Mouse (Mus musculus): ENCODE results near the gene Gemin6.
"Not testable (repeated sequence)": the region's sequence is repeated elsewhere in the genome, so short reads cannot be mapped to it uniquely, and the experiment has no call there.

Gene Gemin6

GRCm38 (mm10) chr17:80224326-80225116, at the start of gene Gemin6:
TSS of gene Gemin6 (plus strand) at chr17:80224441.
- peak; percentile 71 to 77 for DNase-seq (ENCODE audit: low spot score in 2 of 2)

GRCm38 (mm10) chr17:80174699-80175385, 49.4 kb upstream of the Gemin6 start:
- DNase-seq (ENCODE audit: low spot score in 2 of 2): no peak

DNA sequence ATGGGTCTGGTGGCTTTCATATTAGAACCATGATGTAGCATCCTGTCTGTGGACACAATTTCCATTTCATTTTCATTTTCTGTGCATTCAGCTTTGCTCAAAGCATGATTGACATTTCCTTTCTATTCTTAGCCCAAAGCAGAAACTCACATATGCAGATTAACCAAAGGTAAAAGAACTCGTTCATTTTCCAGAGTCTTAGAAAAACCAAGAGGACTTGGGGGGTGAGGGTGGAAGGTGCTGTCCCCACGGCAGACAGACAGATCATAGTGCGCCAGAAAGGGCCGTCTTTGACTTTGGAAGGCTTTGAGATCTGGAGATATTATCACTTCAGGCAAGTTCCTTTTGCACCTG, 48.9 kb upstream of the Gemin6 start:
- no peak for DNase-seq (ENCODE audit: low spot score in 2 of 2)

DNA sequence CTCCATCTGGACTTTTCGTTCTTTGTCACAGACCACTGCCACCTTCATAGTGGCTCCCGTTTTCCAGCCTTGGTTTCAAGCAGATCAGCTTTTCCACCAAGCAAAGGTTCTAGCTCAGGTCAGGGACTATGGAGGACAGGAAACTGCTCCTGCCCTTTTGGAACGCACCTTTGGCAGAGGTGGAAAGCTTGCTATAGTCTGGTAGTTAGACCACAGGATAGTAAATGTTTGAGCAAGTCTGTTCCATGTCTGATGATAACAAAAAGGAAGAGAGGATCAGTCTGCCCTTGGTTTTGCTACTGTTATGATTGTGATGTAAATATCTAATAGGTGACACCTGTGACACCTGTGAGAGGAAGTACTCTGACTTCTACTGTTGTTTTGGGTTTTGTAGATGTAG, 48.3 kb upstream of the Gemin6 start:
- peak in 1 of 2 experiments; percentile 35 for DNase-seq (ENCODE audit: low spot score in 2 of 2)

GRCm38 (mm10) chr17:80178846-80179245, 45.4 kb upstream of the Gemin6 start:
- not testable (repeated sequence) for DNase-seq (ENCODE audit: low spot score in 2 of 2)

GRCm38 (mm10) chr17:80179959-80180358, 44.3 kb upstream of the Gemin6 start:
- peak; percentile 64 to 79 for DNase-seq (ENCODE audit: low spot score in 2 of 2)

- DNase-seq (ENCODE audit: low spot score in 2 of 2): no peak
These were observed 43.8 kb upstream of the Gemin6 start for GRCm38 (mm10) chr17:80180468-80180867.

GRCm38 (mm10) chr17:80183615-80184014, 40.6 kb upstream of the Gemin6 start:
- DNase-seq (ENCODE audit: low spot score in 2 of 2): no peak

- DNase-seq (ENCODE audit: low spot score in 2 of 2): no peak
These were observed 31.2 kb upstream of the Gemin6 start for GRCm38 (mm10) chr17:80193075-80193474.

- DNase-seq (ENCODE audit: low spot score in 2 of 2): no peak
These were observed 25.0 kb upstream of the Gemin6 start for GRCm38 (mm10) chr17:80199160-80199778.

GRCm38 (mm10) chr17:80205657-80206056, 18.6 kb upstream of the Gemin6 start:
- DNase-seq (ENCODE audit: low spot score in 2 of 2): no peak

- DNase-seq (ENCODE audit: low spot score in 2 of 2): no peak
These were observed 18.0 kb upstream of the Gemin6 start for GRCm38 (mm10) chr17:80206301-80206670.

- DNase-seq (ENCODE audit: low spot score in 2 of 2): peak; percentile 98 to 99
These were observed 17.3 kb upstream of the Gemin6 start, which contains the start of the genes Srsf7 and Ttc39d for GRCm38 (mm10) chr17:80206671-80207581. TSS of gene Srsf7 (minus strand) at chr17:80207307. TSS of gene Ttc39d (plus strand) at chr17:80207460.

DNA sequence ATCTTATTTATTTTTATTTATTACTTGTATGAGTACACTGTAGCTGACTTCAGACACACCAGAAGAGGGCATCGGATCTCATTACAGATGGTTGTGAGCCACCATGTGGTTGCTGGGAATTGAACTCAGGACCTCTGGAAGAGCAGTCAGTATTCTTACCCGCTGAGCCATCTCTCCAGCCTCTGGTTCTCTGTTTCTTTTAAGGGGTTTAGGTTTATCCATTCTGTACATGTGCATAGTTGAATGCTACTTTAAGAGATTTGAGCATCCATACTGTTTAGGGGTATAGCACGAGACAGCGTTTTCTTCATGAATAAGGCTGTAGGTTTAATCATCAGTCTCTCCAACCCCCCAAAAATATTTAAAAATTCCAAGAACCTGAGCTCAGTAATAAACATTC, 10.2 kb upstream of the Gemin6 start:
- DNase-seq (ENCODE audit: low spot score in 2 of 2): not testable (repeated sequence)

DNA sequence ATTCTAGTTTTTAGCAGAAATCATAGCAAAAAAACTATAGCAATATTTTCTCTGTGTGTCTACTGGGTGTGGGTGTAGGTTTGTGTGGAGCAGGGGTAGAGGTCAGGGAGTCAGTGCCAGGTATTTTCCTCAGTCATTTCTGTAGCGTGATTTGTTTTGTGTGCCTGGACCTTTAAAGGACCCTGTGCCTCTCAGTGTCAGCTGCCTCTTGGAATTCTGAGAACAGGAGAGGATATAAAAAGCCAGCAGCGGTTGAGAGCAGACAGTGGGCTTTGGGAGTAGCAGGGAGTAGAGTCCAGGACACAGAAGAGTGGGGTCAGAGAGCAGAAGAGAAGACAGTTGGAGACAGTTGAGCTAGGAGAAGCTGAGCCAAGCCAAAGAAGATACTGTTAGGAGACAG, 4.1 kb upstream of the Gemin6 start:
- DNase-seq (ENCODE audit: low spot score in 2 of 2): no peak

- no peak for DNase-seq (ENCODE audit: low spot score in 2 of 2)
These were observed 3.0 kb upstream of the Gemin6 start for GRCm38 (mm10) chr17:80221202-80221601.

GRCm38 (mm10) chr17:80221890-80222628, 2.2 kb upstream of the Gemin6 start:
- DNase-seq (ENCODE audit: low spot score in 2 of 2): no peak

- DNase-seq (ENCODE audit: low spot score in 2 of 2): no peak
These were observed 412 bp upstream of the Gemin6 start for GRCm38 (mm10) chr17:80223829-80224228.

DNA sequence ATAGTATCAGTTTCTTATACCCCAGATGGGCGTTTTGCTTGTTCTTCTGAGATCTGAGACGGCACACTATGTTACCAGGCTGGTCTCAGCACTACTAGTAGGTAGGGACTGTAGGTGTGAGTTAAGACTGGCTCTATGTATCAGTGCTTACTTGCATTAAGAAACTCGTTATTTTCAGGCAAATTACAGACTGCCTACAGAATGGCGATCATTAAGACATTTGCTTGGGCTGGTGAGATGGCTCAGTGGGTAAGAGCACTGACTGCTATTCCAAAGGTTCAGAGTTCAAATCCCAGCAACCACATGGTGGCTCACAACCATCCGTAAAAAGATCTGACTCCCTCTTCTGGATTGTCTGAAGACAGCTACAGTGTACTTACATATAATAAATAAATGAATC, 901 bp downstream of the Gemin6 start:
- not testable (repeated sequence) for DNase-seq (ENCODE audit: low spot score in 2 of 2)

GRCm38 (mm10) chr17:80229396-80229795, 5.2 kb downstream of the Gemin6 start:
- DNase-seq (ENCODE audit: low spot score in 2 of 2): no peak

- no peak for DNase-seq (ENCODE audit: low spot score in 2 of 2)
These were observed 9.6 kb downstream of the Gemin6 start for GRCm38 (mm10) chr17:80233844-80234243.

Data from urinary bladder, postnatal 4 days (tissue).